Mouse (Mus musculus): ENCODE results near the gene Tmc7.
A peak's percentile ranks its signal among the peaks of the same experiment; 100 is the strongest.

Gene Tmc7

GRCm38 (mm10) chr7:118584257-118584907, at the start of gene Tmc7:
TSS of gene Tmc7 (minus strand) at chr7:118584736.
- DNase-seq (ENCODE audit: low read depth, low spot score), result no peak

- no peak for DNase-seq (ENCODE audit: low read depth, low spot score)
Measured at GRCm38 (mm10) chr7:118633951-118634350, 49.4 kb upstream of the Tmc7 start.

GRCm38 (mm10) chr7:118633094-118633493, 48.6 kb upstream of the Tmc7 start:
- no peak for DNase-seq (ENCODE audit: low read depth, low spot score)

DNA sequence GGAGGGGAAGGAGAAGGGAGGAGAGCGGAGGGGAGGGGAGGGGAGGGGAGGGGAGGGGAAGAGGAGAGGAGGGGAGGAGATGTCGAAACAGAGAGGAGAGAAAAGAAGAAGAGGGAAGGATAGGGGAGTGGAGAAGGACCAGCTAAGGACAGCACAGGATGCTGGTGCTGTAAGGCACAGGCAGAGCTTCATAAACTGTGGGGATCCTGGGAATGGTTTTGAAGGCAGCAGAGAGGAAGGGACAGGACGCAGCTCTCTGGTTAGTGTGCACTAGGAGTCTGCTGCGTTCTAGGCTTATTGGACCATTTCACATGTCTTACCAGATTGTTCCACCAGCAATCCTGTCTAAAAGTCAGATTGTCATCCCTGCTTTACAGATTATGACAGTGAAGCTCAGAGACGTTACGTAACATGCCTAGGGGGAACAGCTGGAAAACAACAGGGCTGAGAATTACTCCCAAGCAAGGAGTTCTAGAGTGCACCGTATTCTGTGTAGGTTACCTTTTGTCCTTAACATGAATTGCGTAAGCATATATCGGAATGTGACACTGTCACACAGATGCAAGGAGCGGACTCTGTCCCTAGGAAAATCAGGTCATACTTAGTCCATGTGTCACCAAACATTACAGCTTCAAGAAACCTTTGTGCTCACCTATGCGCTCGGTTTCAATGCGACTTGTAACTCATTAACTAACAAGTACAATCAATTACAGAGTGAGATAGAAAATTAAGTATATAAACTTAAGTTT, 43.2 kb upstream of the Tmc7 start:
- no peak for DNase-seq (ENCODE audit: low read depth, low spot score)

DNA sequence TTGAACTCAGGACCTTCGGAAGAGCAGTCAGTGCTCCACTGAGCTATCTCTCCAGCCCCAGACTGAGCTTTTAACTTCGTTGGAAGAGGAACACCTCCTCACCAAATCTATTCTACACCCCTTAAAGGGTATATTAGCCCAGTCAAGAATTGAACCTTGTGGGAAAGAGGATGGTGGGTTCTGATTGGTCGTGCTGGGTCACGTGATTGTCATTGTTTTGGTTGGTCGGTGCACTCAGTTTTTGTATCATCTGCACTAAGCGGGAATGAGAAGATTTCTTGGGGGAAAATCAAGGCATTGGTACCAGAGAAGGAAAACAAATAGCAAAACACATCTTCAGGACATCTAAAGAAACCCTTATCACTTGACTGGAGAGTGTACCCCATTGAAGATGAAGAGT, 36.6 kb upstream of the Tmc7 start:
- no peak for DNase-seq (ENCODE audit: low read depth, low spot score)

DNA sequence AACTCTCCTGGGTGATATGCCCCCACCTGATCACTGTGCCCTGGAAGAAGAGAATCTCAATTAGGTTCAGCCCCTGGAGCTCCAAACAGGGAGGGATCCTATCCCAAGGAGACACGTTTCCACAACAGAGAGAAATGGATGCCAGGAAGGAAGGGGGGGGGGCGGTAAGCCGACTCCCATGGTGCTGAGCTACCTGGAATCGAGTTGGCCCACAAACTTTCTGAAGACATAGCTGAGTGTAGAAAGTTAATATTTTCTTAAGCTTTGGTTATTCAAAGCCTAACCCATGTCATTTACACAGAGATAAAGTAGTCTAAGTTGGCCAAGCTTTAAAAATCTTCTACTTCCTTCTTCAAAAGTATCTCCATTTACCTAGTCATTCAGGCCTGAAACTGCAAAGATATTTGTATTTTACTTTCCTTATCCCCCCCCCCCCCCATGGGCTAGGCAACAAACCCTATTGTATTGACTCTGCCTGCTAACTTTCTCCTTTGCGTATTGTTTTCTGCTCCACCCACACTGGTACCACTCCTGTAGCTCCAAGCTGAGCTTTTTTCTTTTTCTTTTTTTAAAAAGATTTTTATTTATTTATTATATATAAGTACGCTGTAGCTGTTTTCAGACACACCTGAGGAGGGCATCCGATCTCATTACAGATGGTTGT, 35.8 kb upstream of the Tmc7 start:
- DNase-seq (ENCODE audit: low read depth, low spot score), result no peak

- DNase-seq (ENCODE audit: low read depth, low spot score), result no peak
Measured at GRCm38 (mm10) chr7:118618104-118618503, 33.6 kb upstream of the Tmc7 start.

DNA sequence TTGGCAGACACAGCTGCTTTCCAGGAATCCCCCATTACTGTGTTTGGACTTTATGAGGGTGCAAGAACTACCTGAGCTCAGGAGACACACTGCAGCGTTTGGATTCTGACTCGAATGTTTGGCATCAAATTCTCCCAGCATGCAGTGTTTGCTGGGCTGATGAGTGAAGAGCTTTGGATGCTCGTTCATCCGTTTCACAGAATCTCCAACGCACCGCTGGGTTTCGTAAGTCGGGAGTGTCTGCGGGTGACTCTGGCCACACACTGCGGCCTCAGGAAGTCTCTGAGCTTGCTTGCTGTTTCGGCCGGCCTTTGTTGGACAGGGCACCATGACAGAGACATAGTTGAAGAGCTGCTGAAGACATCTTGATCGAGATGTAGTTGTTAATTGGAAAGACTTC, 29.5 kb upstream of the Tmc7 start:
- DNase-seq (ENCODE audit: low read depth, low spot score), result no peak

DNA sequence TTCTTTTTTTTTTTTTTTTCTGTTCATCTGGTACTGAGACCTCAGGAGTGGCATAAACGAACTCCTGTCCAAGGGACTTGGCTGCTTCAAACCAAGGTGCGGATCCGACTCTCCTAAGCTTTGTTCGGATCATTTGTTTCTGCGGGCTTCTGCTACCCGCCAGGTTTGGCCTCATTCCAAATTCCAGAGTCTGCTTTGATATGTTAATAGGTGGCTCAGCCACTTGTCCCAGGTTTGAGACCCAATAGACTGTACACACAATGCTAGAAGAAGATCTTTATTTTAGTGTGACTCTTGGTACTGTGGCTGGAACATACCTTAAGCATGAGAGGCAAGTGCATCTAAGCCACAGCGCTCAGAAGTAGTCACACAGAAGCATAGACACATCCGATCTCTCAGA, 27.4 kb upstream of the Tmc7 start:
- DNase-seq (ENCODE audit: low read depth, low spot score), result no peak

DNA sequence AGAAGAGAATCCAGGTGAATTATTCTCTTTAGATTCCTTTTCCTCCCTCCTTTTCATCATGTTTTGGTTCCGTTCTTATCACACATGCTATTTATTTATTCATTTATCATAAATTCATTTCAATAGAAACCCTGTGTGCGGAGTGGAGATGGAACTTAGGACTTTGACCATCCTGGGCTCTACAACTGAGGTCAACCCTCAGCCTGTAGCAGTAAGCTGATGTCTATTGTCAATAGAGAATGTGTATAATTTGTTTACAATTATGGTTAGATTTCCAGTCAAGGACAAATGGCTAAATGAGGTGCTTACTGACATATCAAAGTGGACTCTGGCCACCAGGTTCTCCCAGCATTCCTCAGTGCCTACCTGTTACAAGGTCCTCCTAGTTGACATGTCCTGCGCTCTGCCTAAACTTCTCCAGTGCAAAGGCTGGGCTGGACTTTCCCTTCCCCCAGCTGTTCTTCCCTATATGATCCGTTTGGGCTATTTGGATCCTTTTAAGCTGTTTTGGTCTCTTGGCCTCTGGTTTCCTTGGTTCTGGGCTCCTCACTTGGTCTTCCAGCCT, 26.7 kb upstream of the Tmc7 start:
- no peak for DNase-seq (ENCODE audit: low read depth, low spot score)

DNA sequence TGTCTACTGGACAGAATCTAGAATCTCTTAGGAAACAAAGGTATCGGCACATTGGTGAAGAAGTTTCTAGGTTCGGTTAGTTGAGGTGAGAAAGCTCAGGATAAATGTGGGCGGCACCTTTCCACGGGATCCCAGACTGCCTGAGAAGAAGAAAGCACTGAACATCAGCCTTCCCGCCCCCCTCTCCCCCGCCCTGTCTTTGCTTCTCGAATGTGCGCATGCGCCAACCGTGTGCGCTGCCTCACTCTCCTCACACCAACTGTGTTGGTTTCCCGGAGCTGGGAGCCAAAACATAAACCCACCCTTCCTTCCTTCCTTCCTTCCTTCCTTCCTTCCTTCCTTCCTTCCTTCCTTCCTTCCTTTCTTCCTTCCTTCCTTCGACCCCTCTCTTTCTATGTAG, 26.2 kb upstream of the Tmc7 start:
- DNase-seq (ENCODE audit: low read depth, low spot score), result no peak

DNA sequence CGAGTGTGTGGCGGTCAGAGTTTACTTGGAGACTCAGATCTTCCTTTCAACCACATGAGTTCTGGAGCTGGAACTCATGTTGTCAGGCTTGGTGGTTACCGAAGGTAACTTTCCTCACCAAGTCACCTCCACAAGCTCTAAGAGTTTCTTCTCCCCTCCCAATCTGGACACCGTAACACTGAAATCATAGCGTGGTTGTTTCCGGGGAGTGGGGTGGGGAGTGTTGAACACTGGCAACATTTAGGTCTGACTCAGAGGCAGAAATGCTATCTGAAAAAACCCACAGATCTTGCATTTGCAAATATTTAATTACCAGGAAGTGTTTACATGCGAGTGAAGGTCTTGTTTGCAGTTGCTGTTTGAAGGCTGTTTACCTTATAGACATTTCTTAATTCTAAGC, 25.3 kb upstream of the Tmc7 start:
- DNase-seq (ENCODE audit: low read depth, low spot score), result no peak

- DNase-seq (ENCODE audit: low read depth, low spot score), result no peak
Measured at GRCm38 (mm10) chr7:118604842-118605241, 20.3 kb upstream of the Tmc7 start.

DNA sequence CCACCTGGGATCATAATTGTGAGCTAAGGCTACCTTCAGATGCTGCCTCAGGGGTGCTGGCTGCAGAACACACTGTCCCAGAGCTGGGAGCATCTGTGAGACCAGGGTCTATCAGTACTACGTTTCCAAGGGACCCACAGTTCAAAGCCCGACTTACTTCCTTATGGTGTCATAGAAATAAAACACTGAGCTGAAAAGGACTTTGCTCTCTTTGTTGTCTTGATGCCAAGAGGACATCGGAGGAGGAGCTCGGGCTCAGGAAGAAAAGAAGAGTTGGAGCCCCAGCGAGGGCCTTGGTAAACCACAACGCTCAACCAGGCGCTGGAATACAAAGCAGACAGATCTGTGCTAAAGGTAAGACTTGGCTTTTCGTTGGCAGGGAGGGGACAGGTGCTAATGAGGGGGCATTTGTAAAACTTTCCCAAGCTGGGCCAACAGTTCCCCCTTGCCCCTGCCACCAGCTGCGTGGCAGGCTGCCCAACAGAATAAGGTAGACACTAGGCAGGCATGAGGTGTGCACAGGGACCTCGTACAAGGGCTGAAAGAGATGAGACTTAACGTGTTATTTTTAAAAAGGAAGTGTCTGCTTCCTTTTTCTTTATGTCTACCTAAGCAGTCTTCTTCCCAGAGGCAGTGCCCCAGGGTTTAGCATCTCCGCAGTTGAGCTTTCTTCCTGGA, 15.6 kb upstream of the Tmc7 start:
- DNase-seq (ENCODE audit: low read depth, low spot score), result no peak

DNA sequence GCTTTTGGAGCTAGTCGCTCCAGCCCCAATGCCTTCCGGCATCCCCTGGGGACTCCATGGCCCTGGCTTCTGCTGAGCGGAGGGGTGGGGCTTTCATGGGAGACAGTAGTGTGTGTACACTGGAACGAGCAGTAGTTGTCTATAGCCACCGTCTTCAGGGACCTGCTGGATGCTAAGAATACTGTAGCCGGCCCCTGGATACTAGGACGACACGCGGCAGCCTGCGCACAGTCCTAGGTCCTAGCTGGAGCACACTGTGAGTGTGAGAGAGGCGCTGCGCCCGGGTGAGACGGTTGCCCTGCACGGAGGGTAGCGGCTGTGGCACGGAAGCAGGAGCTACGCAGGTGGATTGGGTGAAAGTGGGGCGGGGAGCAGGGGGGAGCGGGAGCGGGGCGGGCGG, 12.7 kb upstream of the Tmc7 start, which contains the start of gene Tmc5:
Gene Tmc5 (plus strand): TSS at position 97 of the 400 bp plus-strand sequence.
- no peak for DNase-seq (ENCODE audit: low read depth, low spot score)

DNA sequence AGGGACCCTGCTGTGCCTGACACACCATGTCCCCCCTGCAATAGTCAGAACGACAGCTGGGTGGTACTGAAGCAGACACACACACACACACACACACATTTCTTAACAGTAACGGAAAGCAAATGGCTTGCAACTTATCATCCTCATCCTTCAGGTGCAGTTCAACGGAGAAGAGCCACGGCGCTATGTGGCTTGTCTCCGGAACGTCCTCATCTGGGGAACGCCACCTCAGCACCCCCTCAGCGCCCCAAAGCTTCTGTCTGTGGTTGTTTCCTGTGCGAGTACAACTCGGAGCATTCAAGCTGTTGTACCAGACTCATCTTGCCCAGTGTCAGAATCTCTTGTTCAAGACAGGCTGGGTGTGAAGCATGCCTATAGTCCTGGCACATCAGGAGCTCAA, 11.7 kb upstream of the Tmc7 start:
- no peak for DNase-seq (ENCODE audit: low read depth, low spot score)

GRCm38 (mm10) chr7:118595228-118595627, 10.7 kb upstream of the Tmc7 start:
- DNase-seq (ENCODE audit: low read depth, low spot score), result no peak

- DNase-seq (ENCODE audit: low read depth, low spot score), result no peak
Measured at GRCm38 (mm10) chr7:118594611-118595010, 10.1 kb upstream of the Tmc7 start.

DNA sequence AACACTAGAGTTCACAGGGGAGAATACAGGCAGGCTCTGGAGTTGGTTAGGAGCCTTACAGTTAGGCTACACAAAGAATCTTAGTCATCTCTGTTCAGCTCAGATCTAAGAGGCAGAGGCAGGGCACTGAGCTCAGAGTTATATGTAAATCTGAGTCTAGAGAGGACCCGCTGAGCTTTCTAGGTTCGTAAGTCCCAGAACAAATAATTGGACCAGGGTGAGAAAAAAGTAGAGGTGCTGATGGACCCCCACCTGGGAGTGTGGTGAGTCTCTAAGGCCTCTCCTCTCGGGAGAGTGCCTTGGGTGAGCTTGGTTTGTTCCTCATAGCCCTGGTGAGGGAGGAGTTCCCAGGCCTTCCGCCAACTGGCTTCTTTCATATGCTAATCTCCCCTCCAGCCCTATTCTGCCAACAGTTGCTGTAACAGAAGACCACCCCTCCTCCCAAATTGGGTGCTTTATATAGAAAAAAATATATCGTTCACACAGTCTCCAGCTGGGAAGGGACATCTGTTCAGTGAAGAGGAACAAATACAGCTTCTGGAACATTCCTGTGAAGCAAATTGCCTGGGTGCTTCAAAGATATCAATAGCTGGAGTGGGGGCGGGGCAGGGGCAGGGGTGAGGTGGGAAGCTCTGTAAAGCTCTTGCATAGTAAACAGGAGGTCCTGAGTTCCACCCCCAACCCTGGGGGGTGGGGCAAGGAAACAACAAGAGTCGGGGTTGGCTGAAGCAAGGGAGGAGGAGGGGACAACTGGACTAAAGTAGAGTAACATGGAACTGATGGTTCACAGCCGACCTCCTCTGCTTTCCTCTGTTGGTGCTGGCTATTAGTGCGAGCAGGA, 9.3 kb upstream of the Tmc7 start:
- DNase-seq (ENCODE audit: low read depth, low spot score), result peak; percentile 86

- no peak for DNase-seq (ENCODE audit: low read depth, low spot score)
Measured at GRCm38 (mm10) chr7:118592146-118592545, 7.6 kb upstream of the Tmc7 start.

GRCm38 (mm10) chr7:118590726-118591305, 6.3 kb upstream of the Tmc7 start:
- DNase-seq (ENCODE audit: low read depth, low spot score), result no peak
